Mouse (Mus musculus) erythroblast, adult 5-6 weeks (primary cell): ENCODE results near the gene Six6. TPM values are rescaled to one million over a fixed set of nuclear protein-coding genes. Genes with fewer than 3 reads are reported as not detected.

Experiments used
- ATAC-seq: replicated peaks from 2 replicates; pipeline ENCODE4 v1.8.0; 2016; ENCODE audit warnings: moderate number of reproducible peaks, mild to moderate bottlenecking, moderate TSS enrichment, inconsistent platforms; ENCODE audit not compliant: poor library complexity, low FRiP score, severe bottlenecking
- total RNA-seq, 2 experiments: library from RNA; stranded (forward) in 1 of 2; stranded (reverse) in 1 of 2; fragments of 150-400 nt in 1 of 2; fragments of 200-764, 138-1000 nt in 1 of 2; gene quantifications; 2 replicates each; pipeline versions ENCODE4 v1.2.3 to v1.2.4; 2015 to 2017; ENCODE audit warnings: low replicate concordance in 2 of 2

The Six6 gene
- total RNA-seq (2015; ENCODE audit: low replicate concordance), result not detected in 2 replicates
- total RNA-seq (2017; ENCODE audit: low replicate concordance), result not detected in 2 replicates

DNA sequence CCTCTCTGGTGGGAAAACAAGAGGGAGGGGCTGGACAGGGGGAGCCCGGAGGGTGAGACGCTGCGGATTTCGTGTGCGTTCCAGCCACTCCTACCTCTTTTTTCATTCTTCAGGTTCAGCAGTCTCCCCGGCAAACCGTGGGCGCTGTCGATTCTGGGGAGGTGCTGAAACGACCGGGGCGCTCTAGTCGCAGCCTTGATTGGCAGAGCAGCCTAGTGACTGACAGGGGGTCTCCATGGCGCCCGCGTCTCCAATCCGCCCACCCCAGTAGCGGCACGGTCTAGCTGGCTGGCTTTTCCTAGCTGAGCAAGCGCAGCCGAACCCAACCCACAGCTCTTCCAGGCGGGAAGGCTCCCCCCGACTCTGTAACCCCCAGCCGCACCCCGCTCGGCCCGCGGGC is at the start of gene Six6:
Six6 (plus strand) TSS at position 277 of the 400 bp plus-strand sequence.
- no peak for ATAC-seq

DNA sequence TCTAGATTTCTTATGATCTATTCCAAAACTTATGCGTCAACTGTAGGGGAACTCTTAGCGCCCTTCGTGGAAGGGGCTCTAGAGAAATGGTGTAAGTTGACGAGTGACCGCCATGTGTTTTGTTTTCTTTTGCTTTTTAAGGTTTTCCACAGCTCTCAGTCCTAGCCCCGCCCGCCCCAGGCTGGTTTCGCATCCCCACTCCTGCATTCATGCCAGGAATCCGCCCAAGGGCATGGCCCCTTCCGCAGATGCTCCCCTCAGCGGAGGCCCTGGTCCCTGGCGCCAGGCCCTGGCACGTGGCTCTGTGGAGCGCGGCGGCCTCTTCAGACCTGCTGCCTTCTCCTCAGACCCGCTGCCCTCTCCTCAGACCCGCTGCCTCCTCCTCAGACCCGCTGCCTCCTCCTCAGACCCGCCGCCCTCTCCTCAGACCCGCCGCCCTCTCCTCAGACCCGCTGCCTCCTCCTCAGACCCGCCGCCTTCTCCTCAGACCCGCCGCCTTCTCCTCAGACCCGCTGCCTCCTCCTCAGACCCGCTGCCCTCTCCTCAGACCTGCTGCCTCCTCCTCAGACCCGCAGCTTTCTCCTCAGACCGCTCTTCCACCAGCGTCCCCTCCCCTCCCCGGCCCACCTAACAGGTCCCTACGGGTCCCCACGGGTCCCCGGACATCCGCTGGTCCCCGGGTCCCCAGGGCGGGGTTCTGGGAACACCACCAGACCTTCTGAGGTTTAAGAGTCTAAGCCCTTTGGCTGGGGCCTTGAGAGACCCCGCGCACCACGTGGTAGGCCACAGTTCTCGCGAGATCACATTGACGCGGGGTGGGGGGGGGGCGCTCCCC is 22.3 kb upstream of the Six6 start:
- ATAC-seq, result no peak

- ATAC-seq, result no peak
Observed at GRCm38 (mm10) chr12:72936751-72937150, 2.9 kb upstream of the Six6 start.

DNA sequence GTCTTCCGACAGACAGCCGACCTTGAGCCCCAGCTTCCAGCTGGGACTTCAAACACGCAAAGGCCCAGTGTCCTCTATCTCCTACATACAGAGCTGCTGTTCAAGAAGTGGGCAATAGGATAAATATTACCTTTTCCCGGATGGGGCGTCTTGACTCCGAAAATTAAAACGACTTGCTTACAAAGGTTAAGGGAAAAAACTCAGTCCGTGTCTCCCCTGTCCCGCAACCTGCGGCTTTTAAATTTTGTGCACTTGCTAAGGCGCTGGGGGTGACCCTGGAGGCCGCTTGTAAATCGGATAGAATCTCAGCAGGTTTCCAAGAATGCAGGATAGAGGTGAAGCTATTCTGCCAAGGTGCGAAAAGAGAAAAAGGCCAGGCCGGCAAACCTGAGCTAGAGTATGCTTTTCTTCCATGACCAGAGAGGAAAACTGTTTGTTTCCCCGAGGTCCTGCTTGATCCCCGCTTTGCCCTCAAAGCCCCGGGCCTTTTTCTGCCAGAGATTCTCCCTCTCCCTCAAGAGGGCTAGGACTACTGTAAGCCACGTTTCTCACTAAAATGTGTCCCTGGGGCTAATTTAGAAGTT is 2.1 kb upstream of the Six6 start:
- ATAC-seq, result no peak

GRCm38 (mm10) chr12:72938176-72938575 is 1.5 kb upstream of the Six6 start:
- no peak for ATAC-seq

GRCm38 (mm10) chr12:72938600-72939490 is 847 bp upstream of the Six6 start:
- ATAC-seq, result no peak

DNA sequence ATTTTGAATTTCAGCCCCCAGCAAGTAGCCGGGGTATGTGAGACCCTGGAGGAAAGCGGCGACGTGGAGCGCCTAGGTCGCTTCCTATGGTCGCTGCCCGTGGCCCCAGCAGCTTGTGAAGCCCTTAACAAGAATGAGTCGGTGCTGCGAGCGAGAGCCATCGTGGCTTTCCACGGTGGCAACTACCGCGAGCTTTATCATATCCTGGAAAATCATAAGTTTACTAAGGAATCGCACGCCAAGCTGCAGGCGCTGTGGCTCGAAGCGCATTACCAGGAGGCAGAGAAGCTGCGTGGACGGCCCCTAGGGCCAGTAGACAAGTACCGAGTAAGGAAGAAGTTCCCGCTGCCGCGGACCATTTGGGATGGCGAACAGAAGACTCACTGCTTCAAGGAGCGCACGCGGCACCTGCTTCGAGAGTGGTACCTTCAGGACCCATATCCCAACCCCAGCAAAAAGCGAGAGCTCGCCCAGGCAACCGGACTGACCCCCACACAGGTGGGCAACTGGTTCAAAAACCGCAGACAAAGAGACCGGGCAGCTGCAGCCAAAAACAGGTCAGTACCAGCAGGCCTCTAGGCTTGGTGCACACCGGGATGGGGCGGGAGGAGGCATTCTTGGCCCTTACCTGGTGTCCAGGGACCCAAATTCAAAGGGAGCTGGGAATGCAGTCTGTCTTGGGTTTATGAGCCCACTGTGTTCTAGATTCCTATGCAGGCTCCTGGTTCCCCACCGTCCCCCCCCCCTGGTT is 554 bp downstream of the Six6 start, which contains the start of gene 4930447C04Rik:
4930447C04Rik (minus strand) TSS at position 704 of the 751 bp plus-strand sequence.
- no peak for ATAC-seq

DNA sequence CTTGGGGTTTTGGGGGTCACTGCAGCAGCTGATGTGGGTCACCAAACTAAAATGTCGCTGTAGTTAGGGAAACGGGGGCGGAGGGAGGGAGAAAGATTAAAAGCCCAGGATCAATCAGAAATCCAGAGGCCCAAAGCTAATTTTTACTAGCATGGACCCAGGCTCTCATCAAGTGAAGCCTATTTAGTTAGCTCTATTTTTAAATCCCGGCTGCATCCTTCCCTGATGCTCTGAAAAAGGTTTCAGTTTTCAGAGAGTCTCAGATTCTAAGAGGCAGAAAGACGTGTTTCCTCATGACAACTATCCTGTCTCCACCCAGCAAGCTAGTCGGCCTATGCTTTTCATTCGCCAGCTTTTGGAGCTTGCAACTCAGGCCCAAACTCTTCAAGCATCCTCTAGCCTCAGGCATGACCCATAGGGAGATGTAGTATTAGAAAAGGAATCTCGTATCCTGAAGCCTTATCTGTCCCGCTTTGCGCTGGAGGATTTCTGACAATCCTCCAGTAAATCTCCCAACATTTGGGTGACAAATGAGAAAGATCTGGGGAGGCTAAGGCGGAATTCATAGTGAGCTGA is 1.2 kb downstream of the Six6 start:
- ATAC-seq, result no peak

GRCm38 (mm10) chr12:72941398-72942051 is 1.8 kb downstream of the Six6 start:
- no peak for ATAC-seq

- no peak for ATAC-seq
Observed at GRCm38 (mm10) chr12:72942171-72942570, 2.5 kb downstream of the Six6 start.

GRCm38 (mm10) chr12:72943574-72944110 is 4.0 kb downstream of the Six6 start:
- no peak for ATAC-seq

- no peak for ATAC-seq
Observed at GRCm38 (mm10) chr12:72944411-72945225, 4.9 kb downstream of the Six6 start.

DNA sequence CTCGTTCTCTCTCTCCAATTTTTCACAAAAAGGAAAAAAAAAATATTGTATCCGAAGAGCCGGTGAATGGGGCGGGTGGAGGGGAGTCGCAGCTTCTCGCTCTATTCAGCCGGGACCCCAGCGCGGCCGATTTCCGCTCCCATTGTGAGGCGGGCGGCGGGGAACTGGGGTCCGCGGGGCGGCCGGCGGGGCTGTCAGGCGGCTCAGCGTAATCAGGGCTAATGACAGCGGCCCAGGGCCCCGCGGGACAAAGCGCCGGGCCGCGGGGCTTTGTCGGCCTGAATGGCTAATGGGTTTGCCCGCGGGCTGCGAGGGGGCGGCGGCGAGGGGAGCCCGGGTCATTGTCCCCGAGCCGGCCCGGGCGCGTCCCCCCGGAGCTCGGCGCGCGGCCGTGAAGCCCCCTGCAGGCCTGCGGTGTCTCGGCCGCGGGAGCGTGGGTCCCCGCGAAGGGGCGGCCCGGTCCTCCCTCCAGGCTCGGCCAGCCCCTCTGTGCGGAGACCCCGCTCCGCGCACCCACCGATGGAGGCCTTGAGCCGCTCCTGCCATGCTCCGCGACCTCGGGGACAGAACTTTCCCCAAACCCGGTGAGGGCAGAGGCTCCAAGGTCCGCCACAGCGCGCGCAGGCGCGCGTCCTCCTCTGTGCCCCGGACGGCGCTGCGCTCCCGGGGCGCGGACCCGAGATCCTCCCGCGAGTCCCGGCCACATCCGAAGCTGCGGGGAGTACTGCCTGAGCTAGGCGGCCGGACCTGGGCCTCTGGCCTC is 5.8 kb downstream of the Six6 start:
- ATAC-seq, result no peak

- ATAC-seq, result no peak
Observed at GRCm38 (mm10) chr12:72946064-72946395, 6.3 kb downstream of the Six6 start.

DNA sequence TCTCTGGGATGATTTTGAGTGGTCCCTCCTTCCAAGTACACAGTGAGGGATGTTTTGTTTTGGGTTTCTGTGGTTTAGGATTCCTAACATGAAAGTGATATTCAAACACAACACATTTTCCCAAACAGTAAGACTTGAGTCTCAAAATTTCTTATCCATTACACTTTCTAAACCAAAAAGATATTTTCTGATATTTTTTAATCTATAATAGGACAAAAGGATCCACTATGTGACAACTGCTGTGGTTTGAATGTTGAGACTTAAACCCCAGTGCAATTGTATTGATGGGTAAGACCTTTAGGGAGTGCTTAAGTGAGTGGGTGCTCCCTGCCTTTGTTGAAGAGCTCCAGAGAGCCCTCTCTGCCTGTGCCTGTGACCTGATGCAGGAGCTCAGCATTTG is 7.1 kb downstream of the Six6 start:
- no peak for ATAC-seq

DNA sequence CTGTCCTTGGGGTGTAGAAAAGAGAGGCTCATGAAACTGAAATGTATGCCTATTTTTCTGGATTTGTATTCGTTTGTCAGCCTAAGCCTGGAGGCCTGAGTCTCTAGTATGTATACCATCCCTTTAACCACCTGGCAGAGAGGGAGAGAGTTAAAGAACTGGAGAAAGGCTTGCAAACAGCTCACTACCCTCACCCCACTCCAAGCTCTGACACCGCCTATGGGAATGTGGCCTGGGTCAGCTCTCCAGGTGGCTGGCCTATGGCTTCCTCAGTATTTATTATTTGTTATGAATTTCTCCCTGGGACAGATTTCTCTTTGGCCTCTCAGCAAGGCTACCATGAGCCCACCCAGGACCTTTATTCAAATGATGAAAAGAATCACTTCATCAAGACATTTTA is 7.6 kb downstream of the Six6 start:
- ATAC-seq, result no peak

- ATAC-seq, result no peak
Observed at GRCm38 (mm10) chr12:72953089-72953488, 13.4 kb downstream of the Six6 start.
